Mouse (Mus musculus): ENCODE data around the gene Tfap2e. TPM values are rescaled to one million over a fixed set of nuclear protein-coding genes. Genes with fewer than 3 reads are reported as not detected.
A peak's percentile ranks its signal among the peaks of the same experiment; 100 is the strongest.

The Tfap2e gene
- polyA plus RNA-seq, 1 experiment from 2014 or later = not detected

DNA sequence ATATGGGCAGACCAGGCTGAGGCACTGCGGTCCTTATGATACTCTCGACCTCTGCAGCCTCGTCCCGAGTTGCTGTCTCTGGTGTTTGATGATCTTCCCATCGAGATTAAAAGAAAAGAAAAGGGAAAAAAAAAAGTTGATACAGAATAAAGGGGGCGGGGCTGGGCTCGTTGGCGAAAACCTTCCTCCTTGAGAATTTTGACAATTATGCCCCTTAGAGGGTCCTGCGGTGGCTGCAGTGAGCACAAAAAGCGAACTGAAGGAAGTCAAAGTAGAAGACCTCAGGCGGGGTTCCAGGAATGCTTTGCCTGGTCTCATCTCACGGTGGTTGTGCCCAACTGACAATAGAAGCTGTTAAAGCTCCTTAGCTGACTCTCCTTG is 18.2 kb upstream of the Tfap2e start:
- Histone ChIP-seq H3K9ac (ENCODE audit: low read length) (peak overlapping the region; percentile 81), H3K27ac (replicated peaks; ENCODE audit: low read depth, low read length) (no peak overlapping the region), H3K4me2 (ENCODE audit: low read depth, severe bottlenecking) (peak overlapping the region; percentile 57), H3K4me1 (ENCODE audit: control insufficient read depth, insufficient read depth, low read length) (peaks cover 15% of the 10 kb centered on the region), H3K4me3 (ENCODE audit: low read depth, low read length) (peak overlapping the region; percentile 84), H3K9me3 (ENCODE audit: control insufficient read depth, low read length) (no peaks in the 10 kb centered on the region), H3K27me3 (ENCODE audit: control insufficient read depth, insufficient read depth, low read length) (no peaks in the 10 kb centered on the region), H3K36me3 (ENCODE audit: control insufficient read depth, insufficient read depth, low read length) (peaks cover 3% of the 10 kb centered on the region; the same call in 1 of the 2 replicates)
- ATAC-seq (ENCODE audit: insufficient number of reproducible peaks, low FRiP score, low TSS enrichment, low read depth) = no peak
- DNase-seq (ENCODE audit: low spot score) = no peak
- WGBS = 3% methylated on average over 12 of the region's 12 CpGs

DNA sequence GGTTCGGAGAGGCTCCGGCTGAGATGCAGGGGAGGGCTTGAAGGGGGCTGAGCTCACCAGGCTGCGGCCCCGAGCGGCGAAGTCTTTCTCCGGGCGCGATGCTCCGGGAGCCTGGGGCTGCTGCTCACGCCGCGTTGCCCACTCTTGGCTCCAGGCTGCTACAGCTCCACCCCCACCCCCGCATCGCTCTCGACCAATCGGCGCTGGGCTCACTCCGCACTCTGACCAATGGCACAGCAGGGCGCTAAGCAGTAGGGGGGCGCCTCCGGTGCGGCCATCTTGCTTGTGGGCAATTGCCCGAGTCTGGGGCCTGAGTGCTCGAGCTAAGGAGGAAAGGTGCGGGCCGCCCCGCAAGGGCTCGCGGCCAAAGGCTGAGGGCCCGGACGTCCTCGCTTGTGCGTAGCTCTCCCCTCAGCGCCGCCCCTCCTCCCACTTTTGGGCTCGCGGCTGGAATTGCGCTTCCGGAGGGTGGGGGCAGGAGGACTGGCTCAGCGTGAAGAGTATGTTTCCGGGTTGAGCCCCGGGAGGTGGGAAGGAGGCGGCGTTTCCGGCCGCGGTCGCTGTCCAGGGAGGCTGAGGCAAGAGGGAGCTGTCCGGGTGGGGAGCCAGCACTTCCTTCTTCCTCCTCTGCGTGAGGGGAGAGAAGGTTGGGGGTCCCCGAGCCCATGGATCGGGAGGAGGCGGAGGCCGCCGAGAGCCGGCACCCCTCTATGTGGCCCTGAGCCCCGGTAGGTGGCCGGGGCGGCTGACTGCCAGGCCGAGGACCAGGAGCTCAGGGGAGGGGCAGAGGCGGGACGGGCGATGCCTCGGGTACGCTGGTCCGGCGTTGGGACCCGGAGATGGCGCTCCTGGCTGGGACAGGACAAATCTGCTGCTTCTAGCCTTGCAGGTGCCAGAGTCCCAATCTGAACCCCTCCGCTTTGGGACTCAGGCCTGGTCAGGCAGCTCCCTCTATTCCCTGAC is 17.5 kb upstream of the Tfap2e start, which contains the start of the genes Ncdn and AU040320:
Gene Ncdn, minus strand, starts transcription at position 171 of the 963 bp plus-strand sequence.
Gene AU040320, plus strand, starts transcription at position 277 of the 963 bp plus-strand sequence.
- Histone ChIP-seq H3K36me3 (ENCODE audit: control insufficient read depth, insufficient read depth, low read length) (peaks cover 4% of the 10 kb centered on the region; the same call in 1 of the 2 replicates), H3K9me3 (ENCODE audit: control insufficient read depth, low read length) (no peaks in the 10 kb centered on the region), H3K4me1 (ENCODE audit: control insufficient read depth, insufficient read depth, low read length) (peaks cover 15% of the 10 kb centered on the region), H3K4me2 (ENCODE audit: low read depth, severe bottlenecking) (peak within 1 kb of the TSS; percentile 88), H3K27ac (replicated peaks; ENCODE audit: low read depth, low read length) (peak within 1 kb of the TSS; percentile 85), H3K9ac (ENCODE audit: low read length) (peak within 1 kb of the TSS; percentile 81), H3K4me3 (ENCODE audit: low read depth, low read length) (peak within 1 kb of the TSS; percentile 84), H3K27me3 (ENCODE audit: control insufficient read depth, insufficient read depth, low read length) (no peaks in the 10 kb centered on the region)
- DNase-seq (ENCODE audit: low spot score) = peak; percentile 97
- WGBS = under 1% methylated on average over 68 of the region's 71 CpGs
- peak; percentile 98 for ATAC-seq (ENCODE audit: insufficient number of reproducible peaks, low FRiP score, low TSS enrichment, low read depth)

DNA sequence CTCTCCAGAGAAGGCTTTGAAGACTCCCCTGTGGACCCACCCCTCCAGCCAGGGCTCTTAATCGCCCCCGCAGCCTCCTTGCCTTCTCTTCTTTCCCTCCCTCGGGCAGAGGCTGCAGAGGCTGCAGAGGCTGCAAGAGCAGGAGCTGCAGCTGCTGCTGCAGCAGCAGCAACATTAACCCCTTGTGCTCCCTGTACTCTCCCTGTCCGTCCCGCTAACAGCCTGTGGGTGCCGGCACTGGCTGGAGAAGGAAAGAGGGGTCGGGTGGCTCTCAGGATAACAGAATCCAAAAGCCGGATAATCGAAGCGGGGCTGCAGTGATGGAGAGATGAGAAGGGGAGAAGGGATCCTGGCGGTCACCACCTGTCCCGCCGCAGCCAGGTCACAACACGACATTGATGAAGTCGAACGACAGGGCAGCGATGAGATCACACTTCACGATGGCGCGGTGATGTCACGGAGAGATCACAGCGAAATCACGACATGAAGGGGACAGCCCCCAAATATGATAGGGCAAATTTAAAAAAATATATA is 16.6 kb upstream of the Tfap2e start:
- Histone ChIP-seq H3K9ac (ENCODE audit: low read length) (peak overlapping the region; percentile 47), H3K9me3 (ENCODE audit: control insufficient read depth, low read length) (no peaks in the 10 kb centered on the region), H3K4me2 (ENCODE audit: low read depth, severe bottlenecking) (peak overlapping the region; percentile 88), H3K4me1 (ENCODE audit: control insufficient read depth, insufficient read depth, low read length) (peaks cover 15% of the 10 kb centered on the region), H3K27me3 (ENCODE audit: control insufficient read depth, insufficient read depth, low read length) (no peaks in the 10 kb centered on the region), H3K27ac (replicated peaks; ENCODE audit: low read depth, low read length) (no peak overlapping the region), H3K4me3 (ENCODE audit: low read depth, low read length) (peak overlapping the region; percentile 84), H3K36me3 (ENCODE audit: control insufficient read depth, insufficient read depth, low read length) (peaks cover 7% of the 10 kb centered on the region; the same call in 1 of the 2 replicates)
- ATAC-seq (ENCODE audit: insufficient number of reproducible peaks, low FRiP score, low TSS enrichment, low read depth) = 0 out of 2 replicates have a peak, but pooled peaks have one; percentile 0
- 0% methylated on average over 23 of the region's 23 CpGs for WGBS
- DNase-seq (ENCODE audit: low spot score) = peak; percentile 64

- peak overlapping the region; percentile 88 for H3K4me2 ChIP-seq (ENCODE audit: low read depth, severe bottlenecking)
- no peaks in the 10 kb centered on the region for H3K9me3 ChIP-seq (ENCODE audit: control insufficient read depth, low read length)
- H3K4me1 ChIP-seq (ENCODE audit: control insufficient read depth, insufficient read depth, low read length) = peaks cover 15% of the 10 kb centered on the region
- H3K4me3 ChIP-seq (ENCODE audit: low read depth, low read length) = peak overlapping the region; percentile 84
- no peak for DNase-seq (ENCODE audit: low spot score)
- no peak for ATAC-seq (ENCODE audit: insufficient number of reproducible peaks, low FRiP score, low TSS enrichment, low read depth)
- peak overlapping the region; percentile 47 for H3K9ac ChIP-seq (ENCODE audit: low read length)
- H3K36me3 ChIP-seq (ENCODE audit: control insufficient read depth, insufficient read depth, low read length) = peaks cover 7% of the 10 kb centered on the region; the same call in 1 of the 2 replicates
- 10% methylated on average over 13 of the region's 13 CpGs for WGBS
- no peaks in the 10 kb centered on the region for H3K27me3 ChIP-seq (ENCODE audit: control insufficient read depth, insufficient read depth, low read length)
- no peak overlapping the region for H3K27ac ChIP-seq (replicated peaks; ENCODE audit: low read depth, low read length)
These were observed 16.1 kb upstream of the Tfap2e start for GRCm38 (mm10) chr4:126752024-126752607.

- no peak for ATAC-seq (ENCODE audit: insufficient number of reproducible peaks, low FRiP score, low TSS enrichment, low read depth)
- H3K4me3 ChIP-seq (ENCODE audit: low read depth, low read length) = peak overlapping the region; percentile 84
- peaks cover 15% of the 10 kb centered on the region for H3K4me1 ChIP-seq (ENCODE audit: control insufficient read depth, insufficient read depth, low read length)
- peaks cover 11% of the 10 kb centered on the region; the same call in 1 of the 2 replicates for H3K36me3 ChIP-seq (ENCODE audit: control insufficient read depth, insufficient read depth, low read length)
- 59% methylated on average over 10 of the region's 10 CpGs for WGBS
- no peaks in the 10 kb centered on the region for H3K27me3 ChIP-seq (ENCODE audit: control insufficient read depth, insufficient read depth, low read length)
- no peak for DNase-seq (ENCODE audit: low spot score)
- peak overlapping the region; percentile 88 for H3K4me2 ChIP-seq (ENCODE audit: low read depth, severe bottlenecking)
- H3K27ac ChIP-seq (replicated peaks; ENCODE audit: low read depth, low read length) = no peak overlapping the region
- peak overlapping the region; percentile 27; the same call in 1 of the 2 replicates for H3K9ac ChIP-seq (ENCODE audit: low read length)
- no peaks in the 10 kb centered on the region for H3K9me3 ChIP-seq (ENCODE audit: control insufficient read depth, low read length)
These were observed 15.6 kb upstream of the Tfap2e start for GRCm38 (mm10) chr4:126751556-126752023.

DNA sequence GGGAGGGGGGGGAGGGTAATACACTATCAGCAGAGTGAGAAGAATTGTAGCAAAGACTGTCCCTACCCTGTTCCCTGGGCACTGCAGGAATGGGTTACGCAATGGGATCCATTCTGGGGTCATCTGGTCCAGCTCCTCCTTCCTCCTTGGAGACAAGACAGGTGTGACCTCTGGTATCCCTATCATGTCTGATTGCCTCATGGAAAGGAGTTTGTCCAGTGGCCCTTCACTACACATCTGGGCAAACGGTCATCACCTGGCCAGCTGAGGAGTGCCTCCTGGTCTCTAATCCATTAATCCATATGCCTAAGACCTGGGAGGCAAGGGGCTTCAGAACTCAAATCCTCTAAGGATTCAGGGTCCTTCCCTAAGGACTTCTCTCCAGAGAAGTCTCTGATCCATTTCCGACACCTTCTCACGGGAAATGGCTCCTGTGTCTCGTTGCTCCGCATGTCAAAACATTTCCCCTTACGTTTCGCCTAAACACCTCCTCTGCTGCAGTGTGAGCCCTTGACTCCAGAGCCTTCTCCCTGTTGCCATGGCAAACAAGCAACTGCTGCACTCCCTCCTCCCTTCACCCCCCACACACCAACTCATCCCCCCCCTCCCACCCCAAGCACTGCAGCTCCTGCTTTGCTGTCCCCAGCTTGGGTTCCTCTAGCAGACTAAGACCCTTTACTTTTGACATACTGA is 15.0 kb upstream of the Tfap2e start:
- Histone ChIP-seq H3K4me3 (ENCODE audit: low read depth, low read length) (no peak overlapping the region), H3K4me2 (ENCODE audit: low read depth, severe bottlenecking) (no peak overlapping the region)
- 77% methylated on average over 8 of the region's 8 CpGs for WGBS

GRCm38 (mm10) chr4:126750046-126750683 is 14.1 kb upstream of the Tfap2e start:
- Histone ChIP-seq H3K9me3 (ENCODE audit: control insufficient read depth, low read length) (no peaks in the 10 kb centered on the region), H3K4me3 (ENCODE audit: low read depth, low read length) (no peak overlapping the region), H3K4me1 (ENCODE audit: control insufficient read depth, insufficient read depth, low read length) (peaks cover 15% of the 10 kb centered on the region), H3K36me3 (ENCODE audit: control insufficient read depth, insufficient read depth, low read length) (peaks cover 14% of the 10 kb centered on the region; the same call in 1 of the 2 replicates), H3K4me2 (ENCODE audit: low read depth, severe bottlenecking) (no peak overlapping the region), H3K27me3 (ENCODE audit: control insufficient read depth, insufficient read depth, low read length) (no peaks in the 10 kb centered on the region), H3K27ac (replicated peaks; ENCODE audit: low read depth, low read length) (no peak overlapping the region), H3K9ac (ENCODE audit: low read length) (no peak overlapping the region; the same call in 1 of the 2 replicates)
- no peak for DNase-seq (ENCODE audit: low spot score)
- ATAC-seq (ENCODE audit: insufficient number of reproducible peaks, low FRiP score, low TSS enrichment, low read depth) = no peak
- 91% methylated on average over 26 of the region's 26 CpGs for WGBS

More for the DNA sequence above, 15.0 kb upstream of the Tfap2e start:
- no peak for ATAC-seq (ENCODE audit: insufficient number of reproducible peaks, low FRiP score, low TSS enrichment, low read depth)
- Histone ChIP-seq H3K27me3 (ENCODE audit: control insufficient read depth, insufficient read depth, low read length) (no peaks in the 10 kb centered on the region), H3K27ac (replicated peaks; ENCODE audit: low read depth, low read length) (no peak overlapping the region), H3K4me1 (ENCODE audit: control insufficient read depth, insufficient read depth, low read length) (peaks cover 15% of the 10 kb centered on the region), H3K9ac (ENCODE audit: low read length) (no peak overlapping the region), H3K36me3 (ENCODE audit: control insufficient read depth, insufficient read depth, low read length) (peaks cover 12% of the 10 kb centered on the region; the same call in 1 of the 2 replicates), H3K9me3 (ENCODE audit: control insufficient read depth, low read length) (no peaks in the 10 kb centered on the region)
- DNase-seq (ENCODE audit: low spot score) = no peak

All from limb, embryonic 11.5 days (tissue).